Mouse (Mus musculus) heart, embryonic 10.5 days (tissue): ENCODE measurements around the gene Gm42417. TPM values are rescaled to one million over a fixed set of nuclear protein-coding genes. Genes with fewer than 3 reads are reported as not detected.
A peak's percentile ranks its signal among the peaks of the same experiment; 100 is the strongest.

Experiments used
- DNase-seq: peaks from one replicate; pipeline ENCODE4 v3.0.0-alpha.2; 2017; ENCODE audit warnings: low spot score
- H3K27ac ChIP-seq: fragments of 300-500 bp; sonication (generic); 2 replicates; pipeline ENCODE4 v1.5.1; 2016; ENCODE audit warnings: mild to moderate bottlenecking
- H3K27me3 ChIP-seq: fragments of 300-500 bp; sonication (generic); 2 replicates; pipeline ENCODE4 v1.6.1; 2016; ENCODE audit warnings: mild to moderate bottlenecking; ENCODE audit not compliant: poor library complexity, insufficient read depth, severe bottlenecking
- H3K36me3 ChIP-seq: fragments of 300-500 bp; sonication (generic); 2 replicates; pipeline ENCODE4 v1.6.1; 2016; ENCODE audit warnings: mild to moderate bottlenecking, moderate library complexity
- H3K4me1 ChIP-seq: fragments of 300-500 bp; sonication (generic); 2 replicates; pipeline ENCODE4 v1.6.1; 2016; ENCODE audit warnings: mild to moderate bottlenecking
- H3K4me3 ChIP-seq: fragments of 300-500 bp; sonication (generic); 2 replicates; pipeline ENCODE4 v1.5.1; 2016; ENCODE audit warnings: mild to moderate bottlenecking, moderate library complexity
- H3K9me3 ChIP-seq: fragments of 300-500 bp; sonication (generic); 2 replicates; pipeline ENCODE4 v1.6.1; 2016; ENCODE audit warnings: mild to moderate bottlenecking, moderate library complexity
- WGBS: fragments of 180-500 bp; shearing (Covaris S2); methylation state at CpG from one replicate; pipeline ENCODE4 v1.1.7; 2016; 5-methylcytosine and 5-hydroxymethylcytosine counted together
- microRNA-seq: library from miRNA; unstranded; fragments of <30 nt; microRNA quantifications from one replicate; pipeline ENCODE4, GENCODE M21; 2017
- polyA plus RNA-seq: library from polyadenylated mRNA; unstranded; fragments of >200 nt; fragmentation: Nextera tagmentation; extraction: Ambion mirVana; gene quantifications from 2 replicates; pipeline ENCODE4 v1.2.1, GENCODE M21; 2016

Gene Gm42417
- polyA plus RNA-seq, 1 experiment from 2014 or later, result 1.0 TPM

- WGBS, result 29% methylated on average over 9 of the region's 9 CpGs
- no peaks in the 10 kb centered on the region for H3K9me3 ChIP-seq
- H3K4me3 ChIP-seq, result no peak overlapping the region
- H3K27ac ChIP-seq, result peak overlapping the region; percentile 72
- H3K27me3 ChIP-seq, result no peaks in the 10 kb centered on the region
- DNase-seq, result peak; percentile 91
- H3K36me3 ChIP-seq, result no peaks in the 10 kb centered on the region
- H3K4me1 ChIP-seq, result peaks cover 12% of the 10 kb centered on the region
Measured at GRCm38 (mm10) chr1:36492416-36493139, 46.7 kb downstream of the Gm42417 start.

- DNase-seq, result no peak
- no peaks in the 10 kb centered on the region for H3K27me3 ChIP-seq
- H3K9me3 ChIP-seq, result no peaks in the 10 kb centered on the region
- 73% methylated on average over 6 of the region's 6 CpGs for WGBS
- H3K36me3 ChIP-seq, result no peaks in the 10 kb centered on the region
- H3K4me1 ChIP-seq, result peaks cover 12% of the 10 kb centered on the region
- no peak overlapping the region for H3K4me3 ChIP-seq
- no peak overlapping the region for H3K27ac ChIP-seq
Measured at GRCm38 (mm10) chr1:36489661-36490060, 49.6 kb downstream of the Gm42417 start.

- Histone ChIP-seq H3K36me3 (no peaks in the 10 kb centered on the region), H3K4me1 (peaks cover 9% of the 10 kb centered on the region), H3K27ac (no peak overlapping the region), H3K9me3 (no peaks in the 10 kb centered on the region), H3K4me3 (no peak overlapping the region), H3K27me3 (no peaks in the 10 kb centered on the region)
- no peak for DNase-seq
- WGBS, result 84% methylated on average over 9 of the region's 9 CpGs
Measured at GRCm38 (mm10) chr1:36487111-36487510, 52.1 kb downstream of the Gm42417 start.

- H3K36me3 ChIP-seq, result no peaks in the 10 kb centered on the region
- H3K4me3 ChIP-seq, result no peak overlapping the region
- no peak for DNase-seq
- no peaks in the 10 kb centered on the region for H3K27me3 ChIP-seq
- WGBS, result 76% methylated on average over 7 of the region's 7 CpGs
- no peak overlapping the region for H3K27ac ChIP-seq
- H3K4me1 ChIP-seq, result 0 out of 2 replicates have a peak, but pooled peaks cover 8% of the 10 kb centered on the region
- no peaks in the 10 kb centered on the region for H3K9me3 ChIP-seq
Measured at GRCm38 (mm10) chr1:36485080-36485479, 54.1 kb downstream of the Gm42417 start.

GRCm38 (mm10) chr1:36483825-36484224, 55.4 kb downstream of the Gm42417 start:
- DNase-seq, result no peak
- H3K9me3 ChIP-seq, result no peaks in the 10 kb centered on the region
- no peaks in the 10 kb centered on the region for H3K36me3 ChIP-seq
- 0 out of 2 replicates have a peak, but pooled peaks cover 8% of the 10 kb centered on the region for H3K4me1 ChIP-seq
- no peak overlapping the region for H3K4me3 ChIP-seq
- 60% methylated on average over 4 of the region's 4 CpGs for WGBS
- H3K27ac ChIP-seq, result no peak overlapping the region
- H3K27me3 ChIP-seq, result no peaks in the 10 kb centered on the region

Small RNA genes within 50 kb of the gene (microRNA-seq; reads per million reads assigned to microRNA genes)
- gene Gm47280, result not detected

Other genes with a start within 250 kb of the Gm42417 start
- 5.3 and 6.7 TPM in 2 replicates for gene Arid5a, start 231.7 kb downstream of the Gm42417 start, polyA plus RNA-seq
- gene Kansl3, start 170.2 kb downstream of the Gm42417 start, polyA plus RNA-seq, result 46.7 and 52.1 TPM in 2 replicates
- 0.74 and 1.3 TPM in 2 replicates for gene Fer1l5, start 167.1 kb downstream of the Gm42417 start, polyA plus RNA-seq
- gene Lman2l, start 94.2 kb downstream of the Gm42417 start, polyA plus RNA-seq, result 53.7 and 57.8 TPM in 2 replicates
- gene Cnnm4, start 67.8 kb downstream of the Gm42417 start, polyA plus RNA-seq, result 7.1 and 8.6 TPM in 2 replicates
- gene Cnnm3, start 27.6 kb downstream of the Gm42417 start, polyA plus RNA-seq, result 1.5 and 2.5 TPM in 2 replicates
- 16.7 and 19.0 TPM in 2 replicates for gene Ankrd23, start 2.5 kb downstream of the Gm42417 start, polyA plus RNA-seq
- 23.9 and 24.5 TPM in 2 replicates for gene Ankrd39, start 8.0 kb upstream of the Gm42417 start, polyA plus RNA-seq
- 12.2 and 15.2 TPM in 2 replicates for gene Sema4c, start 18.9 kb upstream of the Gm42417 start, polyA plus RNA-seq
- gene Fam178b, start 143.8 kb upstream of the Gm42417 start, polyA plus RNA-seq, result 1.8 and 4.1 TPM in 2 replicates
- gene Cox5b, start 152.0 kb upstream of the Gm42417 start, polyA plus RNA-seq, result 894 and 1,099 TPM in 2 replicates
- gene 4933424G06Rik, start 170.7 kb upstream of the Gm42417 start, polyA plus RNA-seq, result not detected in 2 replicates
- gene Actr1b, start 175.0 kb upstream of the Gm42417 start, polyA plus RNA-seq, result 126 and 133 TPM in 2 replicates
- 0.05 and 0.27 TPM in 2 replicates for gene Zap70, start 222.4 kb upstream of the Gm42417 start, polyA plus RNA-seq